Mouse (Mus musculus) heart, adult 2 months (tissue): ENCODE results near the gene 1700019N19Rik. TPM values are rescaled to one million over a fixed set of nuclear protein-coding genes. Genes with fewer than 3 reads are reported as not detected.

Experiments
- DNase-seq, 2 experiments: peaks; one replicate each; pipeline ENCODE4 v3.0.0; 2021
- H3K27ac ChIP-seq: fragments of 200-600 bp; 2 replicates; pipeline ENCODE4 v1.8.1; 2022
- H3K27me3 ChIP-seq: fragments of 200-500 bp; 2 replicates; pipeline ENCODE4 v1.6.1; 2012; ENCODE audit warnings: mild to moderate bottlenecking, low read length, inconsistent platforms, mixed read lengths; ENCODE audit not compliant: control insufficient read depth, insufficient read depth
- H3K36me3 ChIP-seq: fragments of 200-500 bp; 2 replicates; pipeline ENCODE4 v1.6.1; 2012; ENCODE audit warnings: low read length, inconsistent platforms; ENCODE audit not compliant: control insufficient read depth, insufficient read depth
- H3K4me1 ChIP-seq: fragments of 200-500 bp; 2 replicates; pipeline ENCODE4 v1.6.1; 2011; ENCODE audit warnings: low read length; ENCODE audit not compliant: control insufficient read depth, insufficient read depth
- H3K4me3 ChIP-seq: fragments of 200-600 bp; 2 replicates; pipeline ENCODE4 v1.8.1; 2022
- H3K79me2 ChIP-seq: fragments of 200-500 bp; replicated peaks from 2 replicates; pipeline ENCODE4 v1.6.1; 2012; ENCODE audit warnings: mild to moderate bottlenecking, inconsistent platforms, low read length, moderate library complexity, mixed read lengths; ENCODE audit not compliant: control insufficient read depth, insufficient read depth
- H3K9ac ChIP-seq: fragments of 200-500 bp; 2 replicates; pipeline ENCODE4 v1.6.1; 2012; ENCODE audit warnings: low read depth, mild to moderate bottlenecking, control low read depth, inconsistent platforms, low read length, mixed read lengths
- CTCF ChIP-seq: fragments of 200-600 bp; IDR thresholded peaks from 2 replicates; pipeline ENCODE4 v1.8.1; 2022; ENCODE audit warnings: antibody characterized with exemption, mild to moderate bottlenecking, moderate library complexity
- EP300 ChIP-seq: fragments of 200-500 bp; IDR thresholded peaks from 2 replicates; pipeline ENCODE4 v1.6.1; 2011; ENCODE audit warnings: low read depth, low read length, control low read depth; ENCODE audit not compliant: insufficient read depth
- POLR2A ChIP-seq: fragments of 200-500 bp; IDR thresholded peaks from 2 replicates; pipeline ENCODE4 v1.6.1; 2011; ENCODE audit warnings: mild to moderate bottlenecking, low read depth, low read length, control low read depth; ENCODE audit not compliant: insufficient read depth
- WGBS: fragments of 180-500 bp; shearing (Covaris S2); methylation state at CpG from one replicate; pipeline ENCODE4 v1.1.7; 2018; 5-methylcytosine and 5-hydroxymethylcytosine counted together
- intact Hi-C: fragments of 180-260 bp; cut with DNase I; formaldehyde crosslinking; loops from one replicate; pipeline ENCODE4 v1.15.1; 2025
- polyA plus RNA-seq: library from polyadenylated mRNA; depleted of rRNA; stranded (reverse); fragments of >200 nt; gene quantifications from 2 replicates; pipeline ENCODE4 v1.2.3, GENCODE M21; 2012
- total RNA-seq, 2 experiments: library from RNA; stranded (reverse); gene quantifications; 2 replicates each; pipeline ENCODE4 v1.2.3; 2021

Gene 1700019N19Rik
- total and polyA plus RNA-seq, 3 experiments: 0.29 TPM; not detected in 2

DNA sequence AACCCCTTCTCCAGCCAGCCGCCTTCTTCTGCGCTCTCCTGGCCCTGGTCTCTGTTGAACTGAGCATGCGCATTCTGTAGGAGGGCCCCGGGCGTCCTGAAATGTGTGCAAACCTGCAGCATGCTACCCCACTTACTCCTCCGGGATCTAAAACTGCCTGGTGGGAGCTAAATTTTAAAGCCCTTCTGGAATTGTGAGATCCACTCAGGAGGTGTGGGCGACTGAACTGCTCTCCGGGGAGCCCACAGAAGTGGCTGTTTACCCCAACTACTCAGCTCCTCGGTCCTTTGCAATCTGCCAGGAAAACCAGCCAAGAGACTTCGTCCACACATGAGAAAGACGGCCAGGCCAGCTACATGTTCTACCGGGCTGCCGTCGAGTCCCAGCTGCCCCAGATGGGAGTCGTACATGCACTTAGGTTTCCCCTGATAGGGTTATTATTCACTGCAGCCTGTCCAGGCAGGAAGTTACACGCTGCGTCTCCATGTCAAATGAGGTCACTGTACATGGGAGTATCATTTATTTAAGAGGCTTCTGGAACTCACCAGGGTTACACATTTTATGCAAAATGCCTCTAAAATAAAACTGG lies 22.3 kb upstream of the 1700019N19Rik start:
- Histone ChIP-seq H3K9ac (no peak overlapping the region), H3K4me3 (no peak overlapping the region), H3K27me3 (no peaks in the 10 kb centered on the region), H3K79me2 (no peaks in the 10 kb centered on the region), H3K27ac (peak overlapping the region; percentile 75), H3K4me1 (peaks cover 17% of the 10 kb centered on the region), H3K36me3 (no peaks in the 10 kb centered on the region)
- intact Hi-C loops: no loop called here
- 34% methylated on average over 17 of the region's 17 CpGs for WGBS
- peak; percentile 63 to 71 for DNase-seq
- no peak for TF ChIP-seq EP300
- TF ChIP-seq CTCF: no peak
- no peak for TF ChIP-seq POLR2A

DNA sequence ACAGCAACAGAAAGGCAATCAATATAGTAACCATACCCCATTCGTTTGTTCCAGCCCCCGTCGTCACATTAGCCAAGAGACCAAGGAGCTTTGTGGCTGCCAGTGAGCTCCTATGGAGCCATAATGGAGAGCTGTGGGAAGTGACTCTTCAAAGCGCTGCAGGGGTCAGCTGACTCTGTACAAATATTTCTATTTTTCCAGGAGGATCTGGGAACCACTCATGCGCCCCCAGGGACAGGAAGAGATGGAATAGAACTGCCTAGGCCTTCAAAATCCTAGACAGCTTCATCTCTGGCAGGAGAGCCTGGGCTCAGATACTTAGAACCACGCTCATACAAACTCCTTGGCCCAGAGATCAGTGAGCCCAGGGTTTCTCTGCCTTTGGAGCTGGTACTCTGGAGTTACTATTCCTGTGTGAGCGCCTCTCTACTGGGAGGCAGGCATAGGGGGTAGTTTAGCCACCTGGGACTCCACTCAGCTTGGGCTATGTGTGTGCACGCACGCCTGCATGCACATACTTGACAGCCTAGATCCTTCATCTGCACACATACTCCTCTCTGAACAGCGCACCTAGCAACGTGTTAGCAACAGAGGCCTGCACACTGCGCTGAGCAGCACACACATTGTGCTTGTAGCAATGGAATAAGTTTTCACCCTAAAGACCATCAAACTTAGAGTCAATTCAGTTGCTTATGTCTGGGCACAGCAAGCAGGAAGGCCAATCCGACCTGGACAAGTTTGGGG lies 21.1 kb upstream of the 1700019N19Rik start:
- DNase-seq: no peak
- intact Hi-C loops: no loop called here
- H3K36me3 ChIP-seq: no peaks in the 10 kb centered on the region

DNA sequence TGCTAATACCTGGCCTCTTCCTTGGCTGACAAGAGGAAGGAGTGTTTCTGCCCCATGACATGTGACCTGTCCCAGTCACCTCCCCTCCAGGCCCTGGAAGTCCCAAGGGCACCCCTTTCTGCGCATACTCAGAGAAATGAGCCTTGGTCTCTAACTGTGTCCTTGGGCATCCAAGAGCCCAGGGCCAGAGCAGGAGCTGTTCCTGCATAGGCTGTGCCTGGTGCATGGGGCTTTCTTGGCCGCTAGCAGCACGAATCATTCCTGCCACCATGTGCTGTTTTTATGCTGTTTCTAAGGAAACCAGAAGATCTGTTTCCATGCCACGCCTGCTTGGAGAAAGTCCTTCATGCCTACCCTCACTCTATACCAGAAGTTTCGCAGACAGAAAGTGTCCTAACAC lies 16.3 kb upstream of the 1700019N19Rik start:
- no peaks in the 10 kb centered on the region for H3K36me3 ChIP-seq
- 80% methylated on average over 5 of the region's 5 CpGs for WGBS
- no peaks in the 10 kb centered on the region for H3K27me3 ChIP-seq
- intact Hi-C loops: no loop called here
- H3K4me3 ChIP-seq: no peak overlapping the region
- no peak overlapping the region for H3K9ac ChIP-seq
- H3K79me2 ChIP-seq: no peaks in the 10 kb centered on the region
- H3K27ac ChIP-seq: no peak overlapping the region
- peaks cover 1% of the 10 kb centered on the region; the same call in 1 of the 2 replicates for H3K4me1 ChIP-seq
- no peak for DNase-seq
- TF ChIP-seq EP300 (no peak), CTCF (no peak), POLR2A (no peak)

More for the DNA sequence above, 21.1 kb upstream of the 1700019N19Rik start:
- Histone ChIP-seq H3K4me3 (no peak overlapping the region), H3K4me1 (peaks cover 17% of the 10 kb centered on the region), H3K79me2 (no peaks in the 10 kb centered on the region), H3K9ac (no peak overlapping the region), H3K27ac (peak overlapping the region; percentile 75), H3K27me3 (no peaks in the 10 kb centered on the region)
- TF ChIP-seq EP300 (no peak), POLR2A (no peak), CTCF (no peak)
- WGBS: 85% methylated on average over 13 of the region's 13 CpGs

DNA sequence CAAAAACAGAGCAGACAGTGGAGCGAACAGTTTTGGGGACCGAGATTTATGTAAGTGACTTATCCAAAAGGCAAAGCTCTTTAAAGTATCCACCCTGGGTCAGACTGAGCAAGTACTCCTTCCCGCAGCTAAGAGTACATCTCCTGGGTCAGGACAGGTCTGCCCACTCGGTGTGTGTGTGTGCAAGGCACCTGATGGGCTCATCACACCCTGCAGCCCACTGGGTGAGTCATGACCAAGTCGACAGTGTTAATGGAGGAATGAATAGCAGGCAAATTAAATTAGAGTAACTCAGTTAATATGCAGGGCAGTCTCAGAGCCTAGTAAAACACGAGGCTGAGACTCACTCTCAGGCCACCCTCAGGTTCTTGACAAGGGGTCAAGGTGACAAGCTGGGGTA lies 14.6 kb upstream of the 1700019N19Rik start:
- intact Hi-C loops: loop anchor here (5.0 kb wide), 2 partner anchors 33 to 388 kb away; no protein-coding TSS in a partner anchor
- Histone ChIP-seq H3K4me3 (no peak overlapping the region), H3K9ac (no peak overlapping the region), H3K79me2 (no peaks in the 10 kb centered on the region), H3K27me3 (no peaks in the 10 kb centered on the region), H3K36me3 (no peaks in the 10 kb centered on the region), H3K4me1 (no peaks in the 10 kb centered on the region), H3K27ac (no peak overlapping the region)
- 78% methylated on average over 6 of the region's 6 CpGs for whole genome bisulfite sequencing
- DNase-seq: no peak
- TF ChIP-seq EP300: no peak
- TF ChIP-seq POLR2A: no peak
- no peak for TF ChIP-seq CTCF

DNA sequence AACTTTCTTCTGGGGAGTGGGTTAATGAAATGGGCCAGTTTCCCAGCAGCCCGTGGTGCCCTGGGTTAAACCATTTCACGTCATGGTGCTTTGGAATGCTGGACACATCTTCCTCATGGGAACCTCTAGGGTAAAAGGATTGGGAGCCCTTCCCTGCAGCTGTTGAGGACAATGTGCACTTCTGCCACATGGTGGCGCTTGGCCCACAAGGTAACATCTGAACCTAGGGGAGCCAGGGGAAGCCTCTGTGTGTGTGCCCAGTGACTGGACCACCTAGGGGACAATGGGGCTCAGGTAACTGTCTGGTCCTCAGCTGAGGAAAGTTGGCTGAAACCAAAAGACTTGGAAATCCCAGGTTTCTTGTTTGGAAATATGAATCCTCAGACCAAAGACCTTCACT lies 12.1 kb upstream of the 1700019N19Rik start:
- TF ChIP-seq POLR2A (no peak), EP300 (0 out of 2 replicates have a peak, but pooled peaks have one; percentile 50), CTCF (peak; percentile 97; the same call in 1 of the 2 replicates)
- Histone ChIP-seq H3K9ac (no peak overlapping the region), H3K36me3 (no peaks in the 10 kb centered on the region), H3K4me1 (no peaks in the 10 kb centered on the region), H3K27me3 (no peaks in the 10 kb centered on the region), H3K4me3 (no peak overlapping the region), H3K79me2 (no peaks in the 10 kb centered on the region), H3K27ac (no peak overlapping the region)
- DNase-seq: peak; percentile 68 to 82
- 3% methylated on average over 3 of the region's 3 CpGs for WGBS
- intact Hi-C loops: loop anchor here (1.0 to 5.0 kb wide), 6 partner anchors 21 to 391 kb away; no protein-coding TSS in a partner anchor

DNA sequence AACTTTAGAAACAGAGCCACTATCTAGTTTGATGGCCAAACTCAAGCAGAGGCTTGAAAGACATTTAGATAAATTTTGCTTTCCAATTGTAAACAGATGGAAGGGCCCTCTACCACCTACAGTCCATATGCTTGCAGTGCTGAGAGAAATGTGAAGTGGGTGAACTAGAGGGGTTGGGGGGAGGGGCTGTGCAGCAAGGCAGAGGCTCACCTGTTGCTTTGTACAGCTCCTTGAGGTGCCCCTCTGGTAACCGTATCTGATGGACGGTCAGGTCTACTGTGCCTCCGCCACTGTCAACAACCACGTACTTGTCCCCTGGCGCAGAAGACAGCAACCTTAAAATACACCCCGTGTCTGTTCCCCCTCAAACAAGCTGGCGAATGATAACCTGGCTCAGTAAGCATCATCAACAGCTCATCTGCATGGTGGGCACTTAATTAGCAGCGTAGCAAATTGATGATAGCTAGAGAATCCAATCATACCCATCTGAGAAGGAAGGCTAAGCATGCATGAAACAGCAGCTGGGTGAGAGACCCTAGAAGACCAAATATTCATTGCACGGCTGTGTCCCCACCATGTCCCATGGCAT lies 11.0 kb upstream of the 1700019N19Rik start:
- TF ChIP-seq POLR2A: no peak
- TF ChIP-seq CTCF: no peak
- TF ChIP-seq EP300: no peak

More for the DNA sequence above, 11.0 kb upstream of the 1700019N19Rik start:
- 90% methylated on average over 9 of the region's 9 CpGs for WGBS
- no peak for DNase-seq
- H3K36me3 ChIP-seq: no peaks in the 10 kb centered on the region
- no peak overlapping the region for H3K27ac ChIP-seq
- no peaks in the 10 kb centered on the region for H3K79me2 ChIP-seq
- no peaks in the 10 kb centered on the region for H3K4me1 ChIP-seq
- H3K9ac ChIP-seq: no peak overlapping the region
- no peaks in the 10 kb centered on the region for H3K27me3 ChIP-seq
- H3K4me3 ChIP-seq: no peak overlapping the region
- intact Hi-C loops: loop anchor here (5.0 kb wide), 2 partner anchors 37 to 392 kb away; no protein-coding TSS in a partner anchor
